Mouse (Mus musculus) myocyte (in vitro differentiated cells): ENCODE measurements around the gene Cox4i2. TPM values are rescaled to one million over a fixed set of nuclear protein-coding genes. Genes with fewer than 3 reads are reported as not detected.

Experiments used
- H3K27me3 ChIP-seq: one replicate; pipeline ENCODE4 v1.6.1; 2011; ENCODE audit not compliant: control insufficient read depth, insufficient read depth, insufficient read length
- H3K36me3 ChIP-seq: one replicate; pipeline ENCODE4 v1.6.1; 2011; ENCODE audit not compliant: control insufficient read depth, insufficient read depth
- H3K4me2 ChIP-seq: one replicate; pipeline ENCODE4 v1.6.1; 2011; ENCODE audit warnings: low read depth, control low read depth
- H3K4me3 ChIP-seq: one replicate; pipeline ENCODE4 v1.5.1; 2011; ENCODE audit warnings: mild to moderate bottlenecking, control low read depth, moderate library complexity
- H3K79me2 ChIP-seq: one replicate; pipeline ENCODE4 v1.6.1; 2011; ENCODE audit not compliant: control insufficient read depth, insufficient read depth
- H3ac ChIP-seq: one replicate; pipeline ENCODE4 v1.6.1; 2011; ENCODE audit not compliant: control insufficient read depth, insufficient read length
- CEBPB ChIP-seq: IDR thresholded peaks from 2 replicates; pipeline ENCODE4 v1.6.1; 2011; ENCODE audit warnings: mild to moderate bottlenecking, moderate library complexity; ENCODE audit not compliant: poor library complexity, insufficient read depth, severe bottlenecking
- E2F4 ChIP-seq: IDR thresholded peaks from one replicate; pipeline ENCODE4 v1.6.1; 2011; ENCODE audit warnings: mild to moderate bottlenecking, control low read depth, moderate library complexity; ENCODE audit not compliant: insufficient read depth
- MAX ChIP-seq: IDR thresholded peaks from one replicate; pipeline ENCODE4 v1.6.1; 2011; ENCODE audit warnings: low read depth, mild to moderate bottlenecking, control low read depth
- MYOD1 ChIP-seq, 3 experiments: IDR thresholded peaks; one replicate each; pipeline ENCODE4 v1.6.1; 2011; ENCODE audit warnings: control low read depth in 2 of 3, low read depth in 2 of 3, mild to moderate bottlenecking in 2 of 3, moderate library complexity in 1 of 3; ENCODE audit not compliant: insufficient read length in 2 of 3, control insufficient read depth in 1 of 3
- MYOG ChIP-seq, 3 experiments: IDR thresholded peaks; one replicate each; pipeline ENCODE4 v1.6.1; 2011; ENCODE audit warnings: control low read depth in 2 of 3, low read depth in 2 of 3, mild to moderate bottlenecking in 2 of 3; ENCODE audit not compliant: insufficient read length in 2 of 3, control insufficient read depth in 1 of 3, insufficient read depth in 1 of 3
- POLR2A ChIP-seq: IDR thresholded peaks from one replicate; pipeline ENCODE4 v1.6.1; 2011; ENCODE audit warnings: low read depth, mild to moderate bottlenecking, control low read depth, moderate library complexity; ENCODE audit not compliant: insufficient read length
- POLR2AphosphoS2 ChIP-seq: IDR thresholded peaks from one replicate; pipeline ENCODE4 v1.6.1; 2011; ENCODE audit warnings: low read depth, control low read depth; ENCODE audit not compliant: insufficient read length
- REST ChIP-seq: IDR thresholded peaks from one replicate; pipeline ENCODE4 v1.6.1; 2011; ENCODE audit warnings: mild to moderate bottlenecking, control low read depth, moderate library complexity; ENCODE audit not compliant: insufficient read depth, insufficient read length
- SRF ChIP-seq: IDR thresholded peaks from one replicate; pipeline ENCODE4 v1.6.1; 2011; ENCODE audit warnings: low read depth; ENCODE audit not compliant: control insufficient read depth, insufficient read length
- TCF12 ChIP-seq: IDR thresholded peaks from one replicate; pipeline ENCODE4 v1.6.1; 2011; ENCODE audit warnings: mild to moderate bottlenecking, control low read depth; ENCODE audit not compliant: poor library complexity, insufficient read depth, severe bottlenecking
- TCF3 ChIP-seq: IDR thresholded peaks from one replicate; pipeline ENCODE4 v1.6.1; 2011; ENCODE audit warnings: low read depth, control low read depth; ENCODE audit not compliant: insufficient read length
- USF1 ChIP-seq: IDR thresholded peaks from one replicate; pipeline ENCODE4 v1.6.1; 2011; ENCODE audit warnings: low read depth, mild to moderate bottlenecking, control low read depth, moderate library complexity
- polyA plus RNA-seq: library from polyadenylated mRNA; unstranded; fragments of >200 nt; fragmentation: generic; extraction: Trizol; gene quantifications from one replicate; pipeline ENCODE4 v1.2.1, GENCODE M21; 2012; ENCODE audit warnings: missing spikeins

Gene Cox4i2
- polyA plus RNA-seq, 1 experiment: not detected

- Histone ChIP-seq H3K79me2 (peaks cover 24% of the 10 kb centered on the region), H3K4me2 (peak overlapping the region; percentile 57), H3K27me3 (no peaks in the 10 kb centered on the region), H3K4me3 (peak overlapping the region; percentile 97), H3K36me3 (no peaks in the 10 kb centered on the region), H3ac (no peak overlapping the region)
- TF ChIP-seq CEBPB (no peak), POLR2AphosphoS2 (no peak), MYOD1 (IDR thresholded peaks at IDR 0.05; ENCODE audit: control insufficient read depth in 1 of 3, insufficient read length in 2 of 3, low read depth in 2 of 3) (no peak), USF1 (no peak), SRF (no peak), MYOG (IDR thresholded peaks at IDR 0.05; ENCODE audit: control insufficient read depth in 1 of 3, insufficient read depth in 1 of 3, insufficient read length in 2 of 3, low read depth in 2 of 3) (no peak), REST (no peak), MAX (no peak), TCF3 (no peak), POLR2A (no peak), E2F4 (no peak), TCF12 (no peak)
Measured at GRCm38 (mm10) chr2:152734501-152734900, 19.5 kb upstream of the Cox4i2 start.

- no peak overlapping the region for H3ac ChIP-seq
- peaks cover 24% of the 10 kb centered on the region for H3K79me2 ChIP-seq
- no peaks in the 10 kb centered on the region for H3K36me3 ChIP-seq
- H3K27me3 ChIP-seq: no peaks in the 10 kb centered on the region
- H3K4me2 ChIP-seq: peak overlapping the region; percentile 100
- TF ChIP-seq POLR2AphosphoS2 (peak; percentile 48), REST (no peak), POLR2A (peak; percentile 49), TCF3 (no peak), E2F4 (peak; percentile 8), MYOD1 (IDR thresholded peaks at IDR 0.05; ENCODE audit: control insufficient read depth in 1 of 3, insufficient read length in 2 of 3, low read depth in 2 of 3) (peak; percentile 25 to 69 (median 69)), USF1 (no peak), MYOG (IDR thresholded peaks at IDR 0.05; ENCODE audit: control insufficient read depth in 1 of 3, insufficient read depth in 1 of 3, insufficient read length in 2 of 3, low read depth in 2 of 3) (peak; percentile 27 to 81 (median 42)), TCF12 (no peak)
- peak overlapping the region; percentile 97 for H3K4me3 ChIP-seq
Measured at GRCm38 (mm10) chr2:152734984-152735383, 19.0 kb upstream of the Cox4i2 start.

GRCm38 (mm10) chr2:152736090-152736601 is 17.8 kb upstream of the Cox4i2 start, which contains the start of gene Id1:
Id1 (plus strand) TSS chr2:152736251.
- H3K4me3 ChIP-seq: peak within 1 kb of the TSS; percentile 97
- H3K79me2 ChIP-seq: peaks cover 24% of the 10 kb centered on the region
- no peaks in the 10 kb centered on the region for H3K27me3 ChIP-seq
- no peaks in the 10 kb centered on the region for H3K36me3 ChIP-seq
- peak within 1 kb of the TSS; percentile 54 for H3ac ChIP-seq
- TF ChIP-seq SRF (no peak), USF1 (no peak), E2F4 (peak; percentile 65), POLR2AphosphoS2 (peak; percentile 89), MYOD1 (IDR thresholded peaks at IDR 0.05; ENCODE audit: control insufficient read depth in 1 of 3, insufficient read length in 2 of 3, low read depth in 2 of 3) (peak in 2 of 3 experiments; percentile 26 to 65), POLR2A (peak; percentile 98), MYOG (IDR thresholded peaks at IDR 0.05; ENCODE audit: control insufficient read depth in 1 of 3, insufficient read depth in 1 of 3, insufficient read length in 2 of 3, low read depth in 2 of 3) (peak in 1 of 3 experiments; percentile 25), MAX (no peak), REST (peak; percentile 14)
- peak within 1 kb of the TSS; percentile 100 for H3K4me2 ChIP-seq

- H3K27me3 ChIP-seq: no peaks in the 10 kb centered on the region
- peak overlapping the region; percentile 54 for H3ac ChIP-seq
- peaks cover 24% of the 10 kb centered on the region for H3K79me2 ChIP-seq
- TF ChIP-seq POLR2A (no peak), E2F4 (no peak), MYOD1 (IDR thresholded peaks at IDR 0.05; ENCODE audit: control insufficient read depth in 1 of 3, insufficient read length in 2 of 3, low read depth in 2 of 3) (no peak), TCF3 (no peak), USF1 (no peak), SRF (no peak), MAX (no peak), CEBPB (no peak), POLR2AphosphoS2 (no peak), MYOG (IDR thresholded peaks at IDR 0.05; ENCODE audit: control insufficient read depth in 1 of 3, insufficient read depth in 1 of 3, insufficient read length in 2 of 3, low read depth in 2 of 3) (no peak), TCF12 (no peak), REST (no peak)
- peak overlapping the region; percentile 100 for H3K4me2 ChIP-seq
- H3K4me3 ChIP-seq: peak overlapping the region; percentile 97
- H3K36me3 ChIP-seq: no peaks in the 10 kb centered on the region
Measured at GRCm38 (mm10) chr2:152736748-152737147, 17.2 kb upstream of the Cox4i2 start.
